Mouse (Mus musculus) embryo, embryonic 10 days (tissue): ENCODE measurements at regions not wholly inside any gene's neighbourhood (a gene's known extent, or its start where the extent isn't known, plus 50 kb on each side); places are given as distances from the start of the nearest gene placed in this dataset.

ENCODE experiments used
- DNase-seq: peaks from one replicate; pipeline ENCODE4 v3.0.0-alpha.2; 2015; ENCODE audit warnings: low spot score

GRCm38 (mm10) chr13:35383000-35383623 lies 276.5 kb upstream of the Cdyl start:
- DNase-seq = peak; percentile 16

GRCm38 (mm10) chr13:35383624-35384018 lies 276.0 kb upstream of the Cdyl start:
- peak; percentile 6 for DNase-seq

- no peak for DNase-seq
Measured at GRCm38 (mm10) chr13:35388380-35388779, 271.3 kb upstream of the Cdyl start.

GRCm38 (mm10) chr13:35389781-35390525 lies 269.7 kb upstream of the Cdyl start:
- peak; percentile 1 for DNase-seq

GRCm38 (mm10) chr13:35390526-35390880 lies 269.1 kb upstream of the Cdyl start:
- peak; percentile 3 for DNase-seq

- no peak for DNase-seq
Measured at GRCm38 (mm10) chr13:35392167-35392566, 267.5 kb upstream of the Cdyl start.

GRCm38 (mm10) chr13:35395192-35395591 lies 264.4 kb upstream of the Cdyl start:
- peak; percentile 22 for DNase-seq

GRCm38 (mm10) chr13:35395630-35396029 lies 264.0 kb upstream of the Cdyl start:
- peak; percentile 22 for DNase-seq

- DNase-seq = no peak
Measured at GRCm38 (mm10) chr13:35397166-35397565, 262.5 kb upstream of the Cdyl start.

GRCm38 (mm10) chr13:35398192-35398591 lies 261.4 kb upstream of the Cdyl start:
- DNase-seq = no peak

- no peak for DNase-seq
Measured at GRCm38 (mm10) chr13:35402856-35403255, 256.8 kb upstream of the Cdyl start.

GRCm38 (mm10) chr13:35404428-35404827 lies 255.2 kb upstream of the Cdyl start:
- DNase-seq = no peak

GRCm38 (mm10) chr13:35405384-35405783 lies 254.2 kb upstream of the Cdyl start:
- no peak for DNase-seq

- no peak for DNase-seq
Measured at GRCm38 (mm10) chr13:35417500-35417899, 242.1 kb upstream of the Cdyl start.

- no peak for DNase-seq
Measured at GRCm38 (mm10) chr13:35420076-35420475, 239.6 kb upstream of the Cdyl start.

- DNase-seq = no peak
Measured at GRCm38 (mm10) chr13:35426061-35426460, 233.6 kb upstream of the Cdyl start.

GRCm38 (mm10) chr13:35435173-35435572 lies 224.5 kb upstream of the Cdyl start:
- DNase-seq = peak; percentile 9

- DNase-seq = no peak
Measured at GRCm38 (mm10) chr13:35447661-35448060, 212.0 kb upstream of the Cdyl start.

GRCm38 (mm10) chr13:35452420-35452819 lies 207.2 kb upstream of the Cdyl start:
- no peak for DNase-seq

GRCm38 (mm10) chr13:35453222-35453914 lies 206.3 kb upstream of the Cdyl start:
- no peak for DNase-seq

- DNase-seq = no peak
Measured at GRCm38 (mm10) chr13:35460051-35460450, 199.6 kb upstream of the Cdyl start.

GRCm38 (mm10) chr13:35463231-35463630 lies 196.4 kb upstream of the Cdyl start:
- no peak for DNase-seq

GRCm38 (mm10) chr13:35463850-35464249 lies 195.8 kb upstream of the Cdyl start:
- no peak for DNase-seq
